Mouse (Mus musculus): Measurements from ENCODE around the gene Iqcf1. TPM values are rescaled to one million over a fixed set of nuclear protein-coding genes. Genes with fewer than 3 reads are reported as not detected.

Gene Iqcf1
- not detected in 2 replicates for polyA plus RNA-seq (2014; fragmentation: Nextera tagmentation; extraction: Ambion mirVana)

- Histone ChIP-seq H3K27me3 (ENCODE audit: control insufficient read depth, insufficient read depth, low read length) (no peaks in the 10 kb centered on the region), H3K9me3 (ENCODE audit: control insufficient read depth, low read length) (no peaks in the 10 kb centered on the region), H3K4me3 (replicated peaks; ENCODE audit: low read length) (no peak within 1 kb of the TSS), H3K27ac (no peak within 1 kb of the TSS), H3K9ac (no peak within 1 kb of the TSS), H3K36me3 (replicated peaks; ENCODE audit: control insufficient read depth, insufficient read depth) (no peaks in the 10 kb centered on the region), H3K4me2 (replicated peaks) (no peak within 1 kb of the TSS), H3K4me1 (replicated peaks; ENCODE audit: control insufficient read depth, insufficient read depth, low read length) (no peaks in the 10 kb centered on the region)
- ATAC-seq (ENCODE audit: low FRiP score) (no peak), DNase-seq (ENCODE audit: low spot score) (no peak)
- WGBS: 93% methylated on average over 6 of the region's 6 CpGs
These were observed at the start of gene Iqcf1 for GRCm38 (mm10) chr9:106499667-106500066. Iqcf1 (plus strand) TSS chr9:106499967.

- Histone ChIP-seq H3K4me2 (replicated peaks) (no peak overlapping the region), H3K36me3 (replicated peaks; ENCODE audit: control insufficient read depth, insufficient read depth) (no peaks in the 10 kb centered on the region), H3K4me3 (replicated peaks; ENCODE audit: low read length) (no peak overlapping the region), H3K4me1 (replicated peaks; ENCODE audit: control insufficient read depth, insufficient read depth, low read length) (peaks cover 34% of the 10 kb centered on the region), H3K27me3 (ENCODE audit: control insufficient read depth, insufficient read depth, low read length) (no peaks in the 10 kb centered on the region), H3K27ac (no peak overlapping the region), H3K9ac (no peak overlapping the region), H3K9me3 (ENCODE audit: control insufficient read depth, low read length) (no peaks in the 10 kb centered on the region)
- WGBS: 31% methylated on average over 9 of the region's 9 CpGs
- ATAC-seq (ENCODE audit: low FRiP score) (no peak), DNase-seq (ENCODE audit: low spot score) (no peak)
These were observed 49.1 kb upstream of the Iqcf1 start for GRCm38 (mm10) chr9:106450661-106451060.

GRCm38 (mm10) chr9:106451298-106451697 is 48.5 kb upstream of the Iqcf1 start:
- H3K9ac ChIP-seq: no peak overlapping the region
- peaks cover 40% of the 10 kb centered on the region for H3K4me1 ChIP-seq (replicated peaks; ENCODE audit: control insufficient read depth, insufficient read depth, low read length)
- WGBS: 75% methylated on average over 11 of the region's 11 CpGs
- no peak overlapping the region for H3K4me2 ChIP-seq (replicated peaks)
- H3K27ac ChIP-seq: no peak overlapping the region
- DNase-seq (ENCODE audit: low spot score): no peak
- no peaks in the 10 kb centered on the region for H3K27me3 ChIP-seq (ENCODE audit: control insufficient read depth, insufficient read depth, low read length)
- H3K36me3 ChIP-seq (replicated peaks; ENCODE audit: control insufficient read depth, insufficient read depth): no peaks in the 10 kb centered on the region
- no peak overlapping the region for H3K4me3 ChIP-seq (replicated peaks; ENCODE audit: low read length)
- no peaks in the 10 kb centered on the region for H3K9me3 ChIP-seq (ENCODE audit: control insufficient read depth, low read length)
- no peak for ATAC-seq (ENCODE audit: low FRiP score)

GRCm38 (mm10) chr9:106451899-106452298 is 47.9 kb upstream of the Iqcf1 start:
- WGBS: 65% methylated on average over 2 of the region's 2 CpGs
- Histone ChIP-seq H3K9ac (no peak overlapping the region), H3K4me1 (replicated peaks; ENCODE audit: control insufficient read depth, insufficient read depth, low read length) (peaks cover 41% of the 10 kb centered on the region), H3K9me3 (ENCODE audit: control insufficient read depth, low read length) (no peaks in the 10 kb centered on the region), H3K27ac (no peak overlapping the region), H3K4me3 (replicated peaks; ENCODE audit: low read length) (no peak overlapping the region), H3K4me2 (replicated peaks) (no peak overlapping the region; the same call in 1 of the 2 replicates), H3K36me3 (replicated peaks; ENCODE audit: control insufficient read depth, insufficient read depth) (no peaks in the 10 kb centered on the region), H3K27me3 (ENCODE audit: control insufficient read depth, insufficient read depth, low read length) (no peaks in the 10 kb centered on the region)
- no peak for DNase-seq (ENCODE audit: low spot score)
- ATAC-seq (ENCODE audit: low FRiP score): no peak

DNA sequence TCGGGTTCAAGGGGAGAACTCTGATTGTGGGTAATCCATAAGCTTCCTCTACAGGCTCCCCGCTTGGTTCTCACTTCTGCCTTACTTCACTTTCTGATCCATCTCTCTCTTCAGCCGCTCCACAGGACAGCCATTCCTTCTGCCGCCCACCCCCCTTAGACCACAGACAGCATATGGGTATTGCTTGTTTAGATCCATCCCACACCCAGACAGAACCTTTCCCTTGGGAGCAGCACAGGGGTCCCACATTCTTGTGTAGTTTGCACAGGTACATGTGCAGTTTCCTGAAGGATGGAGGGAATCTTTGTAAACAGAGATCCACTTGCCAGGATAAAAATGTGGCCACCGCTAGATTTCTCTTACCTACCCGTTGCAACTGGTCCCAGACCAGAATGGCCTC is 47.4 kb upstream of the Iqcf1 start:
- no peak for DNase-seq (ENCODE audit: low spot score)
- H3K4me2 ChIP-seq (replicated peaks): peak overlapping the region; percentile 96
- H3K9me3 ChIP-seq (ENCODE audit: control insufficient read depth, low read length): no peaks in the 10 kb centered on the region
- H3K9ac ChIP-seq: peak overlapping the region; percentile 91; the same call in 1 of the 2 replicates
- H3K27ac ChIP-seq: peak overlapping the region; percentile 81; the same call in 1 of the 2 replicates
- WGBS: 21% methylated on average over 6 of the region's 6 CpGs
- no peaks in the 10 kb centered on the region for H3K36me3 ChIP-seq (replicated peaks; ENCODE audit: control insufficient read depth, insufficient read depth)
- no peak overlapping the region for H3K4me3 ChIP-seq (replicated peaks; ENCODE audit: low read length)
- H3K27me3 ChIP-seq (ENCODE audit: control insufficient read depth, insufficient read depth, low read length): no peaks in the 10 kb centered on the region
- no peak for ATAC-seq (ENCODE audit: low FRiP score)
- peaks cover 44% of the 10 kb centered on the region for H3K4me1 ChIP-seq (replicated peaks; ENCODE audit: control insufficient read depth, insufficient read depth, low read length)

GRCm38 (mm10) chr9:106452821-106453220 is 46.9 kb upstream of the Iqcf1 start:
- H3K9ac ChIP-seq: peak overlapping the region; percentile 91
- H3K9me3 ChIP-seq (ENCODE audit: control insufficient read depth, low read length): no peaks in the 10 kb centered on the region
- ATAC-seq (ENCODE audit: low FRiP score): 0 out of 2 replicates have a peak, but pooled peaks have one; percentile 0
- H3K27ac ChIP-seq: peak overlapping the region; percentile 81
- peak overlapping the region; percentile 96 for H3K4me2 ChIP-seq (replicated peaks)
- H3K4me1 ChIP-seq (replicated peaks; ENCODE audit: control insufficient read depth, insufficient read depth, low read length): peaks cover 45% of the 10 kb centered on the region
- H3K27me3 ChIP-seq (ENCODE audit: control insufficient read depth, insufficient read depth, low read length): no peaks in the 10 kb centered on the region
- WGBS: under 1% methylated on average over 7 of the region's 7 CpGs
- DNase-seq (ENCODE audit: low spot score): no peak
- H3K4me3 ChIP-seq (replicated peaks; ENCODE audit: low read length): peak overlapping the region; percentile 60
- H3K36me3 ChIP-seq (replicated peaks; ENCODE audit: control insufficient read depth, insufficient read depth): no peaks in the 10 kb centered on the region

DNA sequence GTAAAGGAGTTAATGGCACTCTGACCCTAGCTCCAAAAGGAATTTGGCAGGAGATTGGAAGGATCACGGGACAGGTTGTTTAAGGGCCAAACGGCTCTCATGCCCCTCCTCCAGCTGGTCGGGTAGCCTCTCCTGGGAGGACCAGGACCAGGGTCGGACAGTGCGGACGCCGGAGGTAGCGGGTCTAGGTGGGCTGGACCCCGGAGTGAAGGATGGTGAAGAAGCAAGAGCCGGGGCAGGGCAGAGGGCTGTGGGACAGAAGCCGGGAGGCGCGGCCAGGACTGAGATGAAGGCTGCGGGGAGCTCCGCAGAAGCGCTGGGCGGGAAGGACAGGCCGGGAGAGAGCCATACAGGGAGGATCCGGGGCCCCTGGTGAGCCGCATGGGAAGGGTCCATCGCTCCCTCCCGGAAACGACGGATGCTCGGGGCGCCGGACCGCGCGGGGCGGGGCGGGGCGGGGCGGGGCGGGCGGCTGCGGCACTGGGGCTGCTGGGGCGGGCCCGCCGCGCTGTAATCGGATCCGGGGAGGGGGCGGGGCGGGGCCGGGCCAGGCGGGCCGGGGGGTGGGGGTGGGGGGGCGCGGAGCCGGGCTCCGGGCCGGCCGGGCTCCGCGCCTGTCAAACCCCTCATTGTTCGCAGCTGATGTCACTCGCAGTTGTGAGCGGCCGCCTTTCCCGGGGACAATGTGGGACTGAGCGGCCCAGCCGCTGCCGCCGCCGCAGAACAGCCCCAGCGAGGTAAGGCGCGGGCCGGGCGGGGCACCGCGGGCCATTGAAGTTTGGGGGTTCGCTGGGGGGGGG is 46.3 kb upstream of the Iqcf1 start, which contains the start of gene Pcbp4:
Gene Pcbp4, plus strand, starts transcription at position 21 of the 800 bp plus-strand sequence.
- Histone ChIP-seq H3K9me3 (ENCODE audit: control insufficient read depth, low read length) (no peaks in the 10 kb centered on the region), H3K27me3 (ENCODE audit: control insufficient read depth, insufficient read depth, low read length) (no peaks in the 10 kb centered on the region), H3K4me3 (replicated peaks; ENCODE audit: low read length) (peak within 1 kb of the TSS; percentile 60), H3K4me2 (replicated peaks) (peak within 1 kb of the TSS; percentile 96), H3K9ac (peak within 1 kb of the TSS; percentile 91), H3K36me3 (replicated peaks; ENCODE audit: control insufficient read depth, insufficient read depth) (no peaks in the 10 kb centered on the region), H3K4me1 (replicated peaks; ENCODE audit: control insufficient read depth, insufficient read depth, low read length) (peaks cover 44% of the 10 kb centered on the region), H3K27ac (peak within 1 kb of the TSS; percentile 81)
- peak; percentile 65 for ATAC-seq (ENCODE audit: low FRiP score)
- DNase-seq (ENCODE audit: low spot score): peak; percentile 57
- 0% methylated on average over 36 of the region's 74 CpGs for WGBS

- no peak; the same call in 1 of the 2 replicates for ATAC-seq (ENCODE audit: low FRiP score)
- Histone ChIP-seq H3K9me3 (ENCODE audit: control insufficient read depth, low read length) (no peaks in the 10 kb centered on the region), H3K4me3 (replicated peaks; ENCODE audit: low read length) (peak overlapping the region; percentile 60), H3K4me2 (replicated peaks) (peak overlapping the region; percentile 96), H3K27ac (peak overlapping the region; percentile 81), H3K36me3 (replicated peaks; ENCODE audit: control insufficient read depth, insufficient read depth) (no peaks in the 10 kb centered on the region), H3K9ac (peak overlapping the region; percentile 91), H3K4me1 (replicated peaks; ENCODE audit: control insufficient read depth, insufficient read depth, low read length) (peaks cover 40% of the 10 kb centered on the region), H3K27me3 (ENCODE audit: control insufficient read depth, insufficient read depth, low read length) (no peaks in the 10 kb centered on the region)
- WGBS: under 1% methylated on average over 14 of the region's 20 CpGs
- no peak for DNase-seq (ENCODE audit: low spot score)
These were observed 45.6 kb upstream of the Iqcf1 start for GRCm38 (mm10) chr9:106454071-106454761.
